Mouse (Mus musculus) fat pad, adult 2 months (tissue): ENCODE results near the gene Lta.

Experiments
- DNase-seq: peaks from one replicate; pipeline ENCODE4 v3.0.0-alpha.2; 2011; ENCODE audit warnings: low read depth, low spot score; ENCODE audit errors: extremely low read depth

Gene Lta

GRCm38 (mm10) chr17:35210593-35210992, 5.4 kb upstream of the Lta start:
- no peak for DNase-seq

GRCm38 (mm10) chr17:35209785-35210535, 4.8 kb upstream of the Lta start:
- DNase-seq: no peak

GRCm38 (mm10) chr17:35205380-35205769, 224 bp upstream of the Lta start:
- no peak for DNase-seq

GRCm38 (mm10) chr17:35202442-35202841, 2.7 kb downstream of the Lta start:
- DNase-seq: no peak

- no peak for DNase-seq
Observed at GRCm38 (mm10) chr17:35201787-35202186, 3.4 kb downstream of the Lta start, which contains the start of gene Tnf. Gene Tnf, minus strand, starts transcription at chr17:35202007.

- no peak for DNase-seq
Observed at GRCm38 (mm10) chr17:35201128-35201527, 4.0 kb downstream of the Lta start.

GRCm38 (mm10) chr17:35200398-35200797, 4.8 kb downstream of the Lta start:
- no peak for DNase-seq

GRCm38 (mm10) chr17:35198946-35199345, 6.2 kb downstream of the Lta start:
- no peak for DNase-seq

GRCm38 (mm10) chr17:35198029-35198428, 7.1 kb downstream of the Lta start:
- DNase-seq: no peak

- DNase-seq: no peak
Observed at GRCm38 (mm10) chr17:35197126-35197525, 8.0 kb downstream of the Lta start.

- no peak for DNase-seq
Observed at GRCm38 (mm10) chr17:35196321-35196641, 8.9 kb downstream of the Lta start.

- DNase-seq: no peak
Observed at GRCm38 (mm10) chr17:35195631-35196320, 9.4 kb downstream of the Lta start.

- no peak for DNase-seq
Observed at GRCm38 (mm10) chr17:35194844-35195630, 10.1 kb downstream of the Lta start.

GRCm38 (mm10) chr17:35193881-35194843, 11.0 kb downstream of the Lta start, which contains the start of gene Ltb:
Gene Ltb, plus strand, starts transcription at chr17:35194439.
- DNase-seq: no peak

- DNase-seq: no peak
Observed at GRCm38 (mm10) chr17:35192924-35193323, 12.2 kb downstream of the Lta start.

- no peak for DNase-seq
Observed at GRCm38 (mm10) chr17:35191723-35192122, 13.4 kb downstream of the Lta start.

GRCm38 (mm10) chr17:35190096-35190495, 15.1 kb downstream of the Lta start:
- DNase-seq: no peak

- DNase-seq: no peak
Observed at GRCm38 (mm10) chr17:35189186-35189585, 16.0 kb downstream of the Lta start.

GRCm38 (mm10) chr17:35187959-35188610, 17.1 kb downstream of the Lta start, which contains the start of gene Lst1:
Gene Lst1, minus strand, starts transcription at chr17:35188439.
- no peak for DNase-seq

GRCm38 (mm10) chr17:35187345-35187744, 17.8 kb downstream of the Lta start:
- no peak for DNase-seq
